Mouse (Mus musculus) c-Kit-negative CD71-positive TER-119-positive erythroid progenitor cells, embryonic 14.5 days (primary cell): ENCODE data around the gene Deup1.

Experiments
- DNase-seq: peaks from one replicate; pipeline ENCODE4 v3.0.0-alpha.2; 2013; ENCODE audit warnings: low read depth, low spot score

Deup1 gene

DNA sequence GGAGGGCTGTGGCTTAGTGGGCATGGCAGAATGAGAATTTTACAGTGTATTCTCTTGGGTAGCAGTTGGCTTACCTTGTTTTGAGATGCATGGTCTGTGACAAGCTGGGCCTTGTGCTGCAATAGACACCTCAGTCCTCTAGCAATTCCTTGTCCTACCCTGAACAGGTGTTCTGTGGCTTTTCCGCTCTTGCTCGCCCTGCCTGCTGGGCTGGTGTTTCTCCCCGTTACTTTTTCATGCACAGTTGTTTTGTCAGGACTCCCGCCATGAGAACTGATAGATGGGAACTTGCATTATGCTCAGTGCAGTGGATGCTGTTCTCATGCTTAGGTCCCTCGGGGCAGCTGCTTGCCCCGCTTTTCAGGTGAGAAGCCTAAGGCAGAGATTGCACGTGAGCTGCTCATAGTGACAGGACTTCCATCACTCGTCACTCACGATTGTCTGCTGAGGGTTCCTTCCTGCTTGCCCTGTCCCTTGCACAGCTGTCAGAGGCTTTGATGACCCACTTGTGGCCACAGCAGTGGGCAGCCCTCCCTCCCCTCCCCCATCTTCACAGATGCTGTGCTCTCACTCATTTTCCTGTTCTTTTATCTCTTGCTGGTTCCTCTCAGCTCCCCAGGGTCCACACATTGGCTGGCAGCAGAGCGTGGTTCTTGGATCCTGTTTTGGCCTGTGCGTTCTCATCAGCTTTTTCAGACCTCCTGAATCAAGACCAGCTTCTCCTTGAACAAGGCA is 94.2 kb downstream of the Deup1 start:
- no peak for DNase-seq

DNA sequence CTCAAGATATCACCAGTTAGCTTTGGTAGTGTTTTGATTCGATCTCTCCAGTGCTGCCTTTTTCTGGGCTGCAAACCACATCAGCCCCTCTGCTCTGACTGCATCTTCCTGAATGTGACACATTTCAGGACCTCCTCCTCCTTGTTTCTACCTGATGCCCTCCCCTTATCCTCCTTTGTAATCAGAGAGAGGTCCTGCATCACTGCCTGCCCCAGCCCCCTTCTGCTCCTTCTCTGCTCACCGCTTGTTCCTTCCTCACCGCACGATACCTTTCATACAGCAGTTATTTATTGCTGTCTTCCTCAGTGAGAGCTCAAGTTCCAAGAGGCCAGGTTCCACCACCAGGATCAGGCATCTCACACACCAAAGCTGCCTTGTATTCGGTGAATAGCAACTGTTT is 96.5 kb downstream of the Deup1 start:
- no peak for DNase-seq

DNA sequence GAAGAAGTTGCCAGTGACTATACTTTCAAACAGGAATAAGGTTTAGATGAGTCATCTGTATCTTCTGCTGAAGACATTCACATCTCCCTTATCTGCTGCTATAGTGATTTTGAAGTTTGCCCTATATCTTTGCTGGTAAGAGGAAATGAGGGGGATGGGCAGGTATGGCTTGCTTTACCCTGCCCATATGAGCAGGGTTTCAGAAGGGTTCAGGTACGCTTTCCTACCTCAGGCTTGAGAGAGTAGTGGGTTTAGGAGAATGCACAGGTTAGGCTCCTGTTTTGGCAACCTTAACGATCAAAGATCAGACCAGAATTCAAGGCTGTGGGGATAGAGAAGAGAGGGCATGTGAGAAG is 97.8 kb downstream of the Deup1 start:
- no peak for DNase-seq

DNA sequence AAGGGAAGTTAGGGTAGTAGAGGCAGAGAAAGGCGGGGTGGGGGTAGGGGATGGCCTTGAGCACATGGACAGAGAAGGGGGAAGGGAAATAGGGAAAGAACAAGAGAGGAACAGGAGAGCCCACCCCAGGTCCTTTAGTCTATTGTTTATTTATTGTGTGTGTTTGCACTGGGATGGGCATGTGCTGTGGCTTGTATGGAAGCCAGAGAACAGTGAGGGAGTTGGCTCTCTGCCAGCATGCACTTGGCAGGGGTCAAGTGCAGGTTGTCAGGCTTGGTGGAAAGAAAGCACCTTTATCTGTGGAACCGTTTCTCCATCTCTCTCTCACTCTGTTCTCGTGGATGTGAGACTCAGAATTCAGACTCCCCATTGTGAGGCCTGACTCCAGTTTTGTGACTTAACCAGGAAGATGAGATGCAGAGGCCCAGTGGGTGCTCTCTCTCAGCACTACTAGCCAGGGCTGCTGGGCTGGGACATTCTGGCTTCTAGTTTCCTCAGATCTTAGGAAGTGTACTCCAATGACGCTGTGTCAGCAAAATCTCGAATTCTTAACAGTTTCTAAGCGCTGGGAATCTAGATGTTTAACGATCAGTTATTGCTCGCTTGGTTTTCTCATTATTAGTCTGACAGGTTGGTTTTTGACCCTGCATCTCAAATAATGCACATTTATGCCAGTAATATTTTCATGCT is 98.3 kb downstream of the Deup1 start:
- DNase-seq, result no peak

DNA sequence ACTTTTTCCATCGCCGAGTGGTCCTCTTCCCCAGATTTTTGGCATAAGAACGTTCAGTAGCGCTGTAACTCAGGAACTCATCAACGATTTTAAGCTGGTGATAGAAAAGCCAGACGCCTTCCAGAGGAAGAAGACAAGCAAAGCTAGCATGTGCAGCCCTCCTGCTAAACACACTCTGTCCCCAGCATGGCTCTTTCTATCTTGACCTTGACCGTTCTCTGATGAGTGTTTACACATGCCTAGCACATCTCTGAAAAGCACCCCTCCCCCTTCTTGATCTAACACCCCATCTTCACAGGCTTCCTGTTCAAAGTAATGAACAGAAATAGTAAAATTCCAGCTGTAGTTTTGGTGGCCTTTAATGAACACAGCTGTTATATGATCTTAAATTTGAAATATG is 99.4 kb downstream of the Deup1 start:
- DNase-seq, result no peak

DNA sequence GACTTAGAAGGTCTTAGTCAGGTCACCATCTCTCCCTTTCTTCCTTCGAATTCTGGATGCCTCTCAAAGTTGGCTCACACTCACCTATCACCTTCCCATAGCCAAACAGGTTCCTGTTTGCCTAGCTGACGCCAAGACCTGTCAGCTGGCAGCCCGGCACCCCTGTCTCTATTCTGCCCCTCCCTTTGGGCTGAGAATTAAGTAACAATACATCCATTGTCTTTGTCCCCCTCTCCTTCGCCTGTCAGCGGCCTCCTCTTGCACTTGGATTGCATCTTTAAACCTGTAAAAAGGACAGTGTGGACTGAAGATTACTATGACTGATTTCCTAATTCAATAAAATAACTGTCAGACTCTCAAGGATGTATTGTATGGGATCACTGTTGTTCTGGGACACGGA is 99.9 kb downstream of the Deup1 start:
- no peak for DNase-seq

DNA sequence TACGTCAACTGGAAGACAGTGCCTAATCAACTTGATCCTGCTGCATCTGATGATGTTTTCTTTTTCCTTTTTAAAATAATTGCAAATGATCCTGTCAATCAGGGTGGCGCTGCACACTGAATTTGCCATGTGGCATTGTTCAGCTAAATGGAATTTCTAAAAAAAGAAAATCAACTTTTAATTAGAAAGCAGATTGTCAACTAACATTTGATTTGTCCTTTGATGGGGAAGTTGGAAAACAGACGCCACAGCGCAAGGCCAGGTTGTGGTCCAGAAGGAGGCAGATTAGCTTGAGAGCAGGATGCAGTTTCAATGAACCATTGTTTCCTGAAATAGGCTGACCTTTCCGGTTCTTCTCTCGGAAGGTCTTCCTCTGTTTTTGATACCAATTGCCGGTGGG is 101.2 kb downstream of the Deup1 start:
- no peak for DNase-seq

DNA sequence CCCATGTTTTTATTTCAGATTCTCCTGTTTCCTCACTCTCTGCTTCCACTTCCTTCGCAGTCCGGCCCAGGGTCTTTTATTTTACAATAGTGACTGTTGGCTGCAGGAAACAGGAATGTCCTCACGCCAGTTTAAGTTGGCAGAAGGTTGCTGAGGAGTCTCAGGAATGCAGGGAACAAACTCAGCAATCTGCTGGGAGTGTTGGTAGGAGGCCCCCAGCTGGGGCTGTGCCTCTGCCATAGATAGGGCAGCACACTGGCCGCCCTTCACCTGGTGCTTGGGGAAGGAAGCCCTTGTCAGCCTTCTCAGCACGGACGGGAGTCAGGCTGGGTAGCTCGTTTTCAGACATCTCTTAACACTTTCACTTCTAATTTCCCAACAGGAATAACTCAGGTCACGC is 102.5 kb downstream of the Deup1 start:
- DNase-seq, result no peak

DNA sequence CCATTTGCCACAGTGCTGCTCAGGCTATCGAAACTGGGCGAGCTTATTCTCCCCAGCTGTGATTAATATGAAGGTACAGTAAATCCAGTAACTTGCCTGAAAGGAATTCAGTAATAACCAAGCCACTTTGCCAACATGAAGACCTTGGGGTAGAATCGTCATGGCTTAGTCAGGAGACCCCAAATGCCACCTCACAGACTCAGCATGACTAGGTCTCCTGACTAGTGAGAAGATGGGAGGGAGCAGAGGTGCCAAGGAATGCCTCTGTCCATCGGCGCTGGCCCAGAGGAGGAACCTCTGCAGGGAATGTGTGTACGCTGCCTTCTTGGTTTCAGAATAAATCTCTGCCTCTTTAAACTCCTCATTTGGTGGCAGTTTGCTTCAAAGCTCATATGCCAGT is 104.1 kb downstream of the Deup1 start:
- no peak for DNase-seq

DNA sequence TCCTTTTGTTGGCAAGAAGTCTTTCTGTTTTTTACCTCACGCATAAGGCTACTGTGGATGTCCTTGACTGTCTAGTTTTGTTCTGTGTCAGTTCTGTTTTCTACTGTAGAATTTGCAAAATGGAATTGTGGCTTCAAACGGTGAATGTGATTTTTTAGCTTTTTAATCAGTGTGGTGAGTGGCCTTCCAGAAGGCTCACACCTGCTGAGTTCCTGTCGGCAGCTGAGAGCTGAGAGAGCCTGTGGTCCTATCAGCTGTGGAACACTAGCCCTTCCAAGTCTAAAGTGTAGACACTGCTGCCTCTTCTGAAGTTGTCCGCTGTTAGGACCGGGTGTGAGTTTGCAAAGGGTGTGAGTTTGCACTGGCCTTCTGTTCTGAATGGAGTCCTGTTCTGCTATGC is 104.8 kb downstream of the Deup1 start:
- no peak for DNase-seq

DNA sequence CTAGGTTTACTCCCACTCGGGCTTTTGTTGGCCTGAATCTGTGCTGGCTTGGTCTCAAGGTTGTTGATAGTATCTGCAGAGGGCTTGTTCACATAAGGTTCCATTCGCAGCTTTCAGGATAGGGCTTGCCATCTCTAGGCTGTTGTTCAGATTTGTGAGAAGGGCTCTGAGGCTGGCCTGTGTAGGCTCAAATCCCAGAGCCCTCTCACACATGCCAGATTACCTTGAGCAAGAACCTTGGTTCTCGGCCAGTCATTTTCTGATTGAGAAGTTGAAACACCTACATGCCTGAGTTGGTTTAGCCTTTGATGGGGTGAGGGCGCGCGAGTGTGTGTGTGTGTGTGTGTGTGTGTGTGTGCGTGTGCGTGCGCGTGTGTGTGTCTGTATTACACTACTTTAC is 105.4 kb downstream of the Deup1 start:
- DNase-seq, result no peak

DNA sequence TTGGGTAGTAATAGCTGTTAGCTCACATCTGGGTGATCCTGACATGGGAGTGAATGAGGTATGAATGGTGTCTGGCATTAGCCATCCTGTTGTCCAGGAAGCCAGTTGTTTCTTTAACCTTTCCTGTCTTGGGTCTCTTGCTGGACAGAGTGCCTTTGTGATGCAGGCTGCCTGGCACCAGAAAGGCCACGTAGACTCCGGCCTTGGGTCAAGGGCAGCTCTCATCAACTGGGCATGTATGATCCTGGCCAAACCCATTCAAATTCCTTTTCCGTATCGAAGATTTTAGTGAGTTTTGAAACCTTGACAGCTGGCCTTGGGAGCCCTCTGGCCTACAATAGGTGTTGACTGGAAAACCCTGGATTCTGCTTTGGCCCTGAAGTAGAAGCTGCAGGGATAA is 109.8 kb downstream of the Deup1 start:
- DNase-seq, result no peak

DNA sequence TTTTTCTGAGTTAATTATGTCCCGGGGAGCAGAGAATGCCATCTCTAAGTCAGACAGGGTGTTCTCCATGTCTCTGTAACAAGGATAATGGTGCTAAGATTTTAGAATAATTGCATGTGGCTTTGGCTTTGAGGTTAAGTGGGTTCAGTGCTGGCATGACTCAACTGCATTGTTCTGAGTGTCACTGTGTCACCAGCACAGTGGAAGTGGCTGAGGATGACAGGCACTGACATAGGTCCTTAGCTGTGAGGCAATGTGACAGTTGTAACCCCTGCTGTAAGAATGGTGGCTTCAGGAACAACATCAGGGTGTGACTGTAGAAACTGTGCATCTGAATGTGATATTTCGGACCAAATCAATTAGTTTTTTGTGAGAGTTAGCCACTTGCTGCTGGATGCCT is 111.7 kb downstream of the Deup1 start:
- DNase-seq, result no peak

DNA sequence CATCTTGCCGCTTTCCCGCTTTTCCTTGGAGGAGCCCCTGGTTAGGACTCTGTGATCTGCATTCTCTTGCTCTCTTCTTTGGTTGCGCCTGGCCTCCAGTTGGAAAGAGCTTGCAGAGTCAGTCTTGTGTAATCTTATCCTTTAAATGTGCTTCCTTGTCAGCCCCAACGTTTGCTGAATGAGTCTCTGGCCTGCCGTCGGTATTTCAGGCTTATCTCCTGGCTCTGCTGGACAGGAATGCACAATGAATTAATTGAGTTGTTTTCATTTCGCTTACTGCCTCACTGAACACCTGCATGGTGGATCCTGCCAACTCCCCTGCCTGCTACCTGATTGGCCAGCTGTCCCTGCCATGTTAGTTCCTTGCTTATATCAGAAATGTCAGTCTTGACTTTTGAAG is 114.8 kb downstream of the Deup1 start:
- no peak for DNase-seq

DNA sequence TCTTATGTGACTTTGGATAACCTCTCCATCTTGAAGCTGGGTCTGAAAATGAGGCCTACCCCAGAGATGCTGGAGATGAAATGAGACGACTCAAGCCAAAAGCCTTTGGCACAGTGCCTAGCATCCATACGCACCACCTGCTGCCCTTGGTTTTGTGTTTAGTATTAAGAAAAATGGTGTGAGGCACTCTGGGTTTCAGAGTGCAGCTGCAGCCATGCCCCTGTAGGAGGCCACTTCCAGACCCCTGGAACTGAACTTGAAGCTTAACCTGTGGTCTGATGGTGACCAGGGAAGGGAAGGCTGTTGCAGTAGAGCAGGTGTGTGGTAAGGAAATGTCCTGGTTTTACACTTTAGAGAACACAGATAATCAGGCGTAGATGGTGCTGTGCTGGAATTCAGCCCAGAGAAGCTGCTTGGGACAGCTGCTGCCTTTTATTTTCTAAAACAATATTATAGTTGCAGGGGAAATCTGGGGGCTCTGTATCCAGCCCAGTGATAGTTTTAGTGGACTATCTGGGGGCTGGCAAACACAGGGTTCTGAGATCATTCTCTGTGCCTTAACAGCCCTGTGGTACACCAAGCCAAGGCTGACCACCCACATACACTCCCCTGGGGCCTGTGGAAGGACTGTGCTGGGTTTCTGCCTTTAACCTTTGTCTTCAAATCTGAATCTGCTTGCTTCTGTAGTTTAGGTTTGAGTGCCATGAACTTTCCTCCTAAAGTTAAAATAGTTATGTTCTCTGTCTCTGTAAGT is 117.0 kb downstream of the Deup1 start:
- DNase-seq, result no peak
